Mouse (Mus musculus): ENCODE measurements around the gene Gm20425.

- TF ChIP-seq MXI1 (IDR thresholded peaks at IDR 0.05; ENCODE audit: low read depth, low read length) (no peak), CTCF (conservative IDR thresholded peaks at IDR 0.05 in 1 of 2, IDR thresholded peaks at IDR 0.05 in 1 of 2; ENCODE audit: low read depth in 2 of 2, low read length in 2 of 2) (peak; percentile 71 to 84), POLR2A (IDR thresholded peaks at IDR 0.05; ENCODE audit: low read depth, low read length) (no peak)
Observed at GRCm38 (mm10) chr9:103207846-103208245, 22.3 kb downstream of the Gm20425 start.
